Mouse (Mus musculus): Measurements from ENCODE around the gene Fam129b. TPM values are rescaled to one million over a fixed set of nuclear protein-coding genes. Genes with fewer than 3 reads are reported as not detected.

The Fam129b gene
- total RNA-seq, 1 experiment = 90.0 TPM

DNA sequence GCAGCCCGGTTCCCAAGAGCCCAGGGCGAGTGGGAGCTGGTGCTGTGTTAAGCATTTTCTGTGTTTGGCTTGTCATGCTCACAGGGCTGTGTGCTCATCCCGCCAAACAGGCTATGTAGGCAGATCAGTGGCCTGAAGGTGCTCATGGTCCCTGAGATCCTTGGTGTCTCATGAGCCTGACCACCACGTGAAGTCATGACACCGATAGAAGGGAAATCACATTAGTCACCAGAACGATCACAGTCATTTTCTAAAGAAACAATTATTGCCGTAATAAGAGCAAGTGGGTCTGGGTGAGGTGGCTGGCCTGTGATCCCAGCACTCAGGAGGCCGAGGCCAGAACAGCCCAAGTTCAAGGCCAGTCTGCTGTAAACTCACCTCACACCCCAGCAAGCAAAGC, 31.5 kb downstream of the Fam129b start:
- Histone ChIP-seq H3K9me3 (ENCODE audit: control insufficient read depth, insufficient read depth, low read depth, low read length) (no peaks in the 10 kb centered on the region), H3K27ac (ENCODE audit: insufficient read depth, low read depth, low read length, poor library complexity, severe bottlenecking) (peak overlapping the region; percentile 87), H3K4me1 (ENCODE audit: control insufficient read depth in 2 of 2, insufficient read depth in 2 of 2, low read length in 2 of 2, poor library complexity in 1 of 2) (peaks cover 20 to 50% of the 10 kb centered on the region in 2 experiments), H3K36me3 (ENCODE audit: control insufficient read depth, insufficient read depth, low read length, poor library complexity, severe bottlenecking) (peaks cover 10% of the 10 kb centered on the region), H3K4me3 (ENCODE audit: insufficient read depth in 1 of 2, low read depth in 1 of 2, low read length in 2 of 2, poor library complexity in 1 of 2, severe bottlenecking in 1 of 2) (no peak overlapping the region), H3K9ac (ENCODE audit: insufficient read depth, low read depth, low read length, poor library complexity, severe bottlenecking) (peak overlapping the region; percentile 20; the same call in 1 of the 2 replicates)
- DNase-seq (ENCODE audit: low read depth, low spot score) = no peak
- in situ Hi-C loops (cut with MboI; ENCODE audit: low sequenced_read_pairs in 2 of 2, unreplicated experiment in 2 of 2) = no loop called here
- TF ChIP-seq MAFK (IDR thresholded peaks at IDR 0.05; ENCODE audit: insufficient read depth, low read depth, low read length) (no peak), ZNF384 (IDR thresholded peaks at IDR 0.05; ENCODE audit: low read depth, low read length) (no peak), HCFC1 (IDR thresholded peaks at IDR 0.05; ENCODE audit: borderline replicate concordance, insufficient read depth, low read length) (no peak), CHD2 (IDR thresholded peaks at IDR 0.05; ENCODE audit: low read depth, low read length) (no peak), ZC3H11A (IDR thresholded peaks at IDR 0.05; ENCODE audit: borderline replicate concordance, low read depth, low read length) (no peak)

DNA sequence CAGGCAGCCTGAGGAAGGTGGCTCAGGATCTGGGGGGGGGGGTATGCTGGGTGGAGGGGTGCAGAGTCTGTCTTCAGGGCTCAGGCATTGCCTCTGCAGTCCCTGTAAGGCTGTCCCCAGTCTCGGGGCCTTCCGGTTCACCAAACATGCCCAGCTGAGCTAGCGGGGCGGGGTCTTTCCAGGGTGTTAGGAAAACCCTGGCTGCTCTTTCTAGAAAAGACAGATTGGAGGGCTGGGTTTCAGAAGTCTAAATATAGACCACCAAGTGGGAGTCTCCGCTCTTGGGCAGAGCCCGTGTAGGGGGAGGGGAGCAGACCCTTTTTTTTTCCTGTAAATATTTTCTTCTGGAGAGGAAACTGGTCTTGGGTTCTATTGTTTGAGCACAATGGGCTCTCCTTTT, 32.4 kb downstream of the Fam129b start:
- peaks cover 20 to 53% of the 10 kb centered on the region in 2 experiments for H3K4me1 ChIP-seq (ENCODE audit: control insufficient read depth in 2 of 2, insufficient read depth in 2 of 2, low read length in 2 of 2, poor library complexity in 1 of 2)
- H3K36me3 ChIP-seq (ENCODE audit: control insufficient read depth, insufficient read depth, low read length, poor library complexity, severe bottlenecking) = peaks cover 10% of the 10 kb centered on the region
- no peak overlapping the region for H3K4me3 ChIP-seq (ENCODE audit: insufficient read depth in 1 of 2, low read depth in 1 of 2, low read length in 2 of 2, poor library complexity in 1 of 2, severe bottlenecking in 1 of 2)
- peak overlapping the region; percentile 87; the same call in 1 of the 2 replicates for H3K27ac ChIP-seq (ENCODE audit: insufficient read depth, low read depth, low read length, poor library complexity, severe bottlenecking)
- in situ Hi-C loops (cut with MboI; ENCODE audit: low sequenced_read_pairs in 2 of 2, unreplicated experiment in 2 of 2) = no loop called here
- DNase-seq (ENCODE audit: low read depth, low spot score) = peak; percentile 74
- no peaks in the 10 kb centered on the region for H3K9me3 ChIP-seq (ENCODE audit: control insufficient read depth, insufficient read depth, low read depth, low read length)
- H3K9ac ChIP-seq (ENCODE audit: insufficient read depth, low read depth, low read length, poor library complexity, severe bottlenecking) = peak overlapping the region; percentile 10; the same call in 1 of the 2 replicates
- TF ChIP-seq CHD2 (IDR thresholded peaks at IDR 0.05; ENCODE audit: low read depth, low read length) = peak; percentile 66; the same call in 1 of the 2 replicates
- peak; percentile 88 for TF ChIP-seq ZNF384 (IDR thresholded peaks at IDR 0.05; ENCODE audit: low read depth, low read length)
- no peak for TF ChIP-seq HCFC1 (IDR thresholded peaks at IDR 0.05; ENCODE audit: borderline replicate concordance, insufficient read depth, low read length)

DNA sequence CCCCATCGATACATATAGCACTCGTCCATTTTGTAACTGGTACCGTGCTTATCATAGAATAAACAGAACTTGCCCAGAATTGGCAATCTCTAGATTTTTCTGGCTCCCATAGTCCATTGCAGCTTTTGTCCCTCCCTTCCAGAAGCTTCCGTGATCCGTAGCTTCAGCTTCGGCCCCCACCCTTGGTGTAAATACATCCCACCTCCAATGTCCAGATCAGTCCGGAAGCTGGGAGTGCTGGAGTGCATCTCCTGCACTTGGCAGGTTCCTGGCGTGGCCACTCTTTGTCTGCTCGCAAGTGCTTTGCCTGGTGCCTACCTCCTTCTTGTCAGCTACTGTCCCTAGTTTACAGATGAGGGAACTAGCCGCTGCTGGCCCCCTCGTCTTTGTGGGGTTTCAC, 32.9 kb downstream of the Fam129b start:
- no peak for TF ChIP-seq ZNF384 (IDR thresholded peaks at IDR 0.05; ENCODE audit: low read depth, low read length)
- no peak for TF ChIP-seq MAFK (IDR thresholded peaks at IDR 0.05; ENCODE audit: insufficient read depth, low read depth, low read length)
- TF ChIP-seq HCFC1 (IDR thresholded peaks at IDR 0.05; ENCODE audit: borderline replicate concordance, insufficient read depth, low read length) = no peak
- no peak for TF ChIP-seq CHD2 (IDR thresholded peaks at IDR 0.05; ENCODE audit: low read depth, low read length)
- TF ChIP-seq ZC3H11A (IDR thresholded peaks at IDR 0.05; ENCODE audit: borderline replicate concordance, low read depth, low read length) = no peak
- no peak for DNase-seq (ENCODE audit: low read depth, low spot score)
- H3K4me1 ChIP-seq (ENCODE audit: control insufficient read depth in 2 of 2, insufficient read depth in 2 of 2, low read length in 2 of 2, poor library complexity in 1 of 2) = peaks cover 20 to 52% of the 10 kb centered on the region in 2 experiments
- no peak overlapping the region; a peak in 1 of 4 replicates for H3K4me3 ChIP-seq (ENCODE audit: insufficient read depth in 1 of 2, low read depth in 1 of 2, low read length in 2 of 2, poor library complexity in 1 of 2, severe bottlenecking in 1 of 2)
- H3K27ac ChIP-seq (ENCODE audit: insufficient read depth, low read depth, low read length, poor library complexity, severe bottlenecking) = peak overlapping the region; percentile 76
- peaks cover 10% of the 10 kb centered on the region for H3K36me3 ChIP-seq (ENCODE audit: control insufficient read depth, insufficient read depth, low read length, poor library complexity, severe bottlenecking)
- H3K9ac ChIP-seq (ENCODE audit: insufficient read depth, low read depth, low read length, poor library complexity, severe bottlenecking) = peak overlapping the region; percentile 31; the same call in 1 of the 2 replicates
- H3K9me3 ChIP-seq (ENCODE audit: control insufficient read depth, insufficient read depth, low read depth, low read length) = no peaks in the 10 kb centered on the region
- in situ Hi-C loops (cut with MboI; ENCODE audit: low sequenced_read_pairs in 2 of 2, unreplicated experiment in 2 of 2) = no loop called here

DNA sequence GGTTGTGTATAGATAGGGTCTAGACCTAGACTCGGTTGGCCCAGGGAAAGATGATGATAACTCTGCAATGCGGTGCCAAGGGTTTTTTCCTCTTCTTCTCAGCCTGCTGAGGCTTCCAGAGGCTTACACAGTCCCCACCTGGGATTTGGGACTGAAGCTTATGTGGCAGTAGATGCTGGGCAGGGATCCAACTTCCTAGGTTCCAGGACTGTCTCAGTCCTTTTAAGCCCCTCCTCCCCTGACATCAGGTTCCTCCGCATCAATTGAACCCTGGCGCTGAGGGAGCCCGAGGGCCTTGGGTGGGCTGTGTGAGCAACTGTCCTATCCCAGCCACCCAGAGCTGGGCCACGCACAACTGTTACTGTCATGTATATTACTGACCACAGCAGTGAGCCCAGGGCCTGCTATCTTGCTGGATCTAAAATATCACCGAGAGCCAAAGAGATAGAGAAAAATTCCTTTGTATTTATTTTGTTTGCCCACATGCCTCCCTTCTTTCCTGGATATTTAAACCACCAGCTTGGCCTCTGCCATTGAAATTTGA, 35.8 kb downstream of the Fam129b start:
- no peak overlapping the region for H3K9ac ChIP-seq (ENCODE audit: insufficient read depth, low read depth, low read length, poor library complexity, severe bottlenecking)
- in situ Hi-C loops (cut with MboI; ENCODE audit: low sequenced_read_pairs in 2 of 2, unreplicated experiment in 2 of 2) = no loop called here
- no peaks in the 10 kb centered on the region for H3K9me3 ChIP-seq (ENCODE audit: control insufficient read depth, insufficient read depth, low read depth, low read length)
- no peak for DNase-seq (ENCODE audit: low read depth, low spot score)
- H3K27ac ChIP-seq (ENCODE audit: insufficient read depth, low read depth, low read length, poor library complexity, severe bottlenecking) = no peak overlapping the region
- TF ChIP-seq MAFK (IDR thresholded peaks at IDR 0.05; ENCODE audit: insufficient read depth, low read depth, low read length) = no peak
- TF ChIP-seq HCFC1 (IDR thresholded peaks at IDR 0.05; ENCODE audit: borderline replicate concordance, insufficient read depth, low read length) = no peak
- H3K4me1 ChIP-seq (ENCODE audit: control insufficient read depth in 2 of 2, insufficient read depth in 2 of 2, low read length in 2 of 2, poor library complexity in 1 of 2) = peaks cover 13 to 43% of the 10 kb centered on the region in 2 experiments
- H3K36me3 ChIP-seq (ENCODE audit: control insufficient read depth, insufficient read depth, low read length, poor library complexity, severe bottlenecking) = peaks cover 12% of the 10 kb centered on the region
- H3K4me3 ChIP-seq (ENCODE audit: insufficient read depth in 1 of 2, low read depth in 1 of 2, low read length in 2 of 2, poor library complexity in 1 of 2, severe bottlenecking in 1 of 2) = no peak overlapping the region
